Mouse (Mus musculus): Measurements from ENCODE around the gene Stk40. TPM values are rescaled to one million over a fixed set of nuclear protein-coding genes. Genes with fewer than 3 reads are reported as not detected.
A peak's percentile ranks its signal among the peaks of the same experiment; 100 is the strongest.

The Stk40 gene
- polyA plus RNA-seq, 1 experiment: not detected

- Histone ChIP-seq H3K4me1 (ENCODE audit: control insufficient read depth, insufficient read depth, low read length) (peaks cover 20% of the 10 kb centered on the region), H3K4me3 (ENCODE audit: insufficient read depth, low read depth, low read length) (peak within 1 kb of the TSS; percentile 90), H3K27ac (ENCODE audit: insufficient read depth, low read depth, low read length) (peak within 1 kb of the TSS; percentile 90)
- TF ChIP-seq POLR2A (IDR thresholded peaks at IDR 0.05; ENCODE audit: insufficient read depth, low read depth, low read length): peak; percentile 74
- TF ChIP-seq CTCF (IDR thresholded peaks at IDR 0.05; ENCODE audit: insufficient read depth, low read depth, low read length): no peak; the same call in 1 of the 2 replicates
- WGBS: 2% methylated on average over 37 of the region's 37 CpGs
These were observed 7.2 kb upstream of the Stk40 start, which contains the start of gene Lsm10 for GRCm38 (mm10) chr4:126096464-126097111. TSS of gene Lsm10 (plus strand) at chr4:126096623.

- no peak overlapping the region for H3K4me3 ChIP-seq (ENCODE audit: insufficient read depth, low read depth, low read length)
- TF ChIP-seq CTCF (IDR thresholded peaks at IDR 0.05; ENCODE audit: insufficient read depth, low read depth, low read length) (no peak), POLR2A (IDR thresholded peaks at IDR 0.05; ENCODE audit: insufficient read depth, low read depth, low read length) (no peak)
- 94% methylated on average over 20 of the region's 20 CpGs for WGBS
- no peak overlapping the region for H3K27ac ChIP-seq (ENCODE audit: insufficient read depth, low read depth, low read length)
- H3K4me1 ChIP-seq (ENCODE audit: control insufficient read depth, insufficient read depth, low read length): peaks cover 25% of the 10 kb centered on the region
These were observed 6.0 kb upstream of the Stk40 start for GRCm38 (mm10) chr4:126097711-126098253.

- WGBS: 94% methylated on average over 3 of the region's 3 CpGs
- peak overlapping the region; percentile 26; the same call in 1 of the 2 replicates for H3K27ac ChIP-seq (ENCODE audit: insufficient read depth, low read depth, low read length)
These were observed 4.4 kb upstream of the Stk40 start for GRCm38 (mm10) chr4:126099365-126099764.

GRCm38 (mm10) chr4:126100764-126101163, 3.0 kb upstream of the Stk40 start:
- Histone ChIP-seq H3K4me3 (ENCODE audit: insufficient read depth, low read depth, low read length) (no peak overlapping the region), H3K4me1 (ENCODE audit: control insufficient read depth, insufficient read depth, low read length) (peaks cover 33% of the 10 kb centered on the region), H3K27ac (ENCODE audit: insufficient read depth, low read depth, low read length) (no peak overlapping the region)
- TF ChIP-seq POLR2A (IDR thresholded peaks at IDR 0.05; ENCODE audit: insufficient read depth, low read depth, low read length): no peak
- 81% methylated on average over 3 of the region's 3 CpGs for WGBS

More at GRCm38 (mm10) chr4:126099365-126099764, 4.4 kb upstream of the Stk40 start:
- TF ChIP-seq POLR2A (IDR thresholded peaks at IDR 0.05; ENCODE audit: insufficient read depth, low read depth, low read length): no peak
- TF ChIP-seq CTCF (IDR thresholded peaks at IDR 0.05; ENCODE audit: insufficient read depth, low read depth, low read length): no peak
- Histone ChIP-seq H3K4me1 (ENCODE audit: control insufficient read depth, insufficient read depth, low read length) (peaks cover 30% of the 10 kb centered on the region), H3K4me3 (ENCODE audit: insufficient read depth, low read depth, low read length) (no peak overlapping the region)

GRCm38 (mm10) chr4:126102061-126102841, 1.5 kb upstream of the Stk40 start:
- Histone ChIP-seq H3K4me1 (ENCODE audit: control insufficient read depth, insufficient read depth, low read length) (peaks cover 39% of the 10 kb centered on the region), H3K27ac (ENCODE audit: insufficient read depth, low read depth, low read length) (peak overlapping the region; percentile 99), H3K4me3 (ENCODE audit: insufficient read depth, low read depth, low read length) (no peak overlapping the region)
- TF ChIP-seq POLR2A (IDR thresholded peaks at IDR 0.05; ENCODE audit: insufficient read depth, low read depth, low read length) (no peak), CTCF (IDR thresholded peaks at IDR 0.05; ENCODE audit: insufficient read depth, low read depth, low read length) (no peak)
- 29% methylated on average over 7 of the region's 7 CpGs for WGBS

GRCm38 (mm10) chr4:126103057-126103581, 638 bp upstream of the Stk40 start:
- TF ChIP-seq CTCF (IDR thresholded peaks at IDR 0.05; ENCODE audit: insufficient read depth, low read depth, low read length) (no peak), POLR2A (IDR thresholded peaks at IDR 0.05; ENCODE audit: insufficient read depth, low read depth, low read length) (no peak)
- peak overlapping the region; percentile 99 for H3K27ac ChIP-seq (ENCODE audit: insufficient read depth, low read depth, low read length)
- H3K4me3 ChIP-seq (ENCODE audit: insufficient read depth, low read depth, low read length): peak overlapping the region; percentile 32
- 1% methylated on average over 15 of the region's 15 CpGs for WGBS
- H3K4me1 ChIP-seq (ENCODE audit: control insufficient read depth, insufficient read depth, low read length): peaks cover 39% of the 10 kb centered on the region

GRCm38 (mm10) chr4:126104261-126105075, 711 bp downstream of the Stk40 start:
- H3K4me1 ChIP-seq (ENCODE audit: control insufficient read depth, insufficient read depth, low read length): peaks cover 40% of the 10 kb centered on the region
- 1% methylated on average over 34 of the region's 34 CpGs for WGBS
- TF ChIP-seq POLR2A (IDR thresholded peaks at IDR 0.05; ENCODE audit: insufficient read depth, low read depth, low read length) (no peak), CTCF (IDR thresholded peaks at IDR 0.05; ENCODE audit: insufficient read depth, low read depth, low read length) (no peak)
- peak overlapping the region; percentile 58 for H3K27ac ChIP-seq (ENCODE audit: insufficient read depth, low read depth, low read length)
- H3K4me3 ChIP-seq (ENCODE audit: insufficient read depth, low read depth, low read length): peak overlapping the region; percentile 70

- H3K4me1 ChIP-seq (ENCODE audit: control insufficient read depth, insufficient read depth, low read length): peaks cover 41% of the 10 kb centered on the region
- 27% methylated on average over 7 of the region's 7 CpGs for WGBS
- TF ChIP-seq CTCF (IDR thresholded peaks at IDR 0.05; ENCODE audit: insufficient read depth, low read depth, low read length): no peak
These were observed 1.5 kb downstream of the Stk40 start for GRCm38 (mm10) chr4:126105131-126105783.

More at GRCm38 (mm10) chr4:126105131-126105783, 1.5 kb downstream of the Stk40 start:
- no peak overlapping the region for H3K27ac ChIP-seq (ENCODE audit: insufficient read depth, low read depth, low read length)
- H3K4me3 ChIP-seq (ENCODE audit: insufficient read depth, low read depth, low read length): peak overlapping the region; percentile 14; the same call in 1 of the 2 replicates

All from olfactory bulb, adult 2 months (tissue).